Mouse (Mus musculus): ENCODE data around the gene Tmem178b. TPM values are rescaled to one million over a fixed set of nuclear protein-coding genes. Genes with fewer than 3 reads are reported as not detected.

The Tmem178b gene
- polyA plus RNA-seq, 1 experiment = not detected

DNA sequence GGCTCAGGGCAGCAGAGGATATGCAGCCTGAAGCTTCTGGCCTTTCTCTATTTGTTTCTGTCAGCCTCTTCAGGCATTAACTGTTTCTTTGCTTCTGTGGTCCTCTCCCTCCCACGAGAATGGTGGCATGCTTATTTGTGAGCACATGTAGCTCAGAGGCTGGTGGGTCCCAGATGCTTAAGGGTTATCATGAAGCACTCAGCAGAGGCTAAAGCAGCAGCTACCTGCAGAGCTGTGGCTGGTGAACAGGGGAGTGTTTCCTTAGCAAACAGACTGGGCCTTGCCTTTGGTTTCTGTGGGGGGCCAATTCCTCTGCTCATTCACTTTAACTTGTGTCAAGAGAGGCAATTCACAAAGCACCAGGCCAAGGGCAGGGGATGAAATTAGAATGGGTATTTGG is 203.0 kb downstream of the Tmem178b start:
- WGBS = 43% methylated on average over 1 of the region's 1 CpGs
- Histone ChIP-seq H3K4me3 (ENCODE audit: insufficient read depth, low read depth, low read length) (no peak overlapping the region), H3K4me1 (ENCODE audit: control insufficient read depth, insufficient read depth, low read length) (no peaks in the 10 kb centered on the region), H3K27ac (ENCODE audit: insufficient read depth, low read depth, low read length) (no peak overlapping the region)
- TF ChIP-seq CTCF (IDR thresholded peaks at IDR 0.05; ENCODE audit: insufficient read depth, low read depth, low read length) (no peak), POLR2A (IDR thresholded peaks at IDR 0.05; ENCODE audit: insufficient read depth, low read depth, low read length) (no peak)

GRCm38 (mm10) chr6:40076670-40077313 is 203.7 kb downstream of the Tmem178b start:
- WGBS = 89% methylated on average over 5 of the region's 5 CpGs

GRCm38 (mm10) chr6:40078353-40078752 is 205.3 kb downstream of the Tmem178b start:
- WGBS = 84% methylated on average over 3 of the region's 3 CpGs
- Histone ChIP-seq H3K27ac (ENCODE audit: insufficient read depth, low read depth, low read length) (no peak overlapping the region), H3K4me3 (ENCODE audit: insufficient read depth, low read depth, low read length) (no peak overlapping the region), H3K4me1 (ENCODE audit: control insufficient read depth, insufficient read depth, low read length) (no peaks in the 10 kb centered on the region)
- TF ChIP-seq POLR2A (IDR thresholded peaks at IDR 0.05; ENCODE audit: insufficient read depth, low read depth, low read length) (no peak), CTCF (IDR thresholded peaks at IDR 0.05; ENCODE audit: insufficient read depth, low read depth, low read length) (no peak)

More at GRCm38 (mm10) chr6:40076670-40077313, 203.7 kb downstream of the Tmem178b start:
- H3K27ac ChIP-seq (ENCODE audit: insufficient read depth, low read depth, low read length) = no peak overlapping the region
- TF ChIP-seq POLR2A (IDR thresholded peaks at IDR 0.05; ENCODE audit: insufficient read depth, low read depth, low read length) (no peak), CTCF (IDR thresholded peaks at IDR 0.05; ENCODE audit: insufficient read depth, low read depth, low read length) (no peak)
- H3K4me3 ChIP-seq (ENCODE audit: insufficient read depth, low read depth, low read length) = no peak overlapping the region
- no peaks in the 10 kb centered on the region for H3K4me1 ChIP-seq (ENCODE audit: control insufficient read depth, insufficient read depth, low read length)

DNA sequence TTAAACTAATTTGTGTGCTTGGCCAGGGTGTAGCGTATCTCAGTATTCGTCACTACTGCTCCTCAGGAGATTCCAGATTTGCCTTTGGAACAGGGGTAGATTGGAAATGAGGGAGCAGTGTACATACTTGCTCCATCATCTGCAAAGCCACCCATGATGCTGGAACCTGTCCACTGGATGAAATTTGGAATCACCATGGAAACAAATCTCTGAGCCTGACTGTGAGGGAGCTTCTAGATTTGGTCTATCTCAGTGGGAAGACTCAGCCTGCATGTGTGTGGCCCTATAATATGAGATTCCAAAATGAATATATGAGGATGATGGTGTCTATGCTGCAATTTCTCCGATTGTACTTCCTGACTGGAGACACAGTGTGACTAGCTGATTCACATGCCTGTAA is 210.7 kb downstream of the Tmem178b start:
- Histone ChIP-seq H3K4me3 (ENCODE audit: insufficient read depth, low read depth, low read length) (no peak overlapping the region), H3K4me1 (ENCODE audit: control insufficient read depth, insufficient read depth, low read length) (no peaks in the 10 kb centered on the region), H3K27ac (ENCODE audit: insufficient read depth, low read depth, low read length) (no peak overlapping the region)
- TF ChIP-seq POLR2A (IDR thresholded peaks at IDR 0.05; ENCODE audit: insufficient read depth, low read depth, low read length) = no peak
- TF ChIP-seq CTCF (IDR thresholded peaks at IDR 0.05; ENCODE audit: insufficient read depth, low read depth, low read length) = no peak
- 93% methylated on average over 3 of the region's 3 CpGs for WGBS

DNA sequence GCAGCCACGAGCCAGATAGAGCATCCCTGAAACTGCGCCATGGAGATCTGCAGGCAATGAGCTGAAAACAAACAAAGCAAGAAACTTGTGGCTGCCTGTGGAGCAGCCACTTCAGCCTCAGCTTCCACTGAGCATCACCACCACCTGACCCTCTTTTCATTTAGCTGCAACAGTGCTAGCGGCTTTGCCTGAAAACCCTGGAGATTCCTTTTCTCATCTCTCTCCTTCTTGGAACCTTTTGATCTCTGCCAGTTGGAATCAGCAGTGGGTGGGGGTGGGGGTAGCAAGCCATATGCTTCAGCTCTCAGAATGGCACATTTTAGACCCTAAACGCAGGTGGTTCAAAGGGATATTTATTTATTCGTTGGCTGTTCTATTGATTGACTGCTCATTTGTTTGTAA is 218.2 kb downstream of the Tmem178b start:
- no peak overlapping the region for H3K27ac ChIP-seq (ENCODE audit: insufficient read depth, low read depth, low read length)
- no peak overlapping the region for H3K4me3 ChIP-seq (ENCODE audit: insufficient read depth, low read depth, low read length)
- WGBS = 48% methylated on average over 5 of the region's 5 CpGs
- H3K4me1 ChIP-seq (ENCODE audit: control insufficient read depth, insufficient read depth, low read length) = 0 out of 2 replicates have a peak, but pooled peaks cover 2% of the 10 kb centered on the region
- no peak for TF ChIP-seq POLR2A (IDR thresholded peaks at IDR 0.05; ENCODE audit: insufficient read depth, low read depth, low read length)
- no peak for TF ChIP-seq CTCF (IDR thresholded peaks at IDR 0.05; ENCODE audit: insufficient read depth, low read depth, low read length)

DNA sequence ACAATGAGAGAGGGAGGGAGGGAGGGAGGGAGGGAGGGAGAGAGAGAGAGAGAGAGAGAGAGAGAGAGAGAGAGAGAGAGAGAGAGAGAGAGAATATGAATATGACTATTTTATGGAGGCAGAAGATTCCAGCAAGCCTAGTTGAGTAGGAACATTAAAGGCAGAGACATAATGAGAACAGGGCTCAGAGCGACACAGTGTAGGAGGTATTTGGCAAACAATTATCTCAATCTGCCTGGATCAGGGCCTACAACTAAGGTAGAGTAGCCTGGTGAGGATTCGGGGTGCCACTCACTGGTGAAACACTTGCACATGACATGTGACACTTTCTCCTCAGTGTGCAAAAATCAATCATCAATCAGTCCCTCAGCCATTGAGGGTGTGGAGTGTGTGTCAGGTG is 225.4 kb downstream of the Tmem178b start:
- Histone ChIP-seq H3K4me3 (ENCODE audit: insufficient read depth, low read depth, low read length) (no peak overlapping the region), H3K4me1 (ENCODE audit: control insufficient read depth, insufficient read depth, low read length) (no peaks in the 10 kb centered on the region), H3K27ac (ENCODE audit: insufficient read depth, low read depth, low read length) (no peak overlapping the region)
- WGBS = 87% methylated on average over 2 of the region's 2 CpGs
- no peak for TF ChIP-seq CTCF (IDR thresholded peaks at IDR 0.05; ENCODE audit: insufficient read depth, low read depth, low read length)
- no peak for TF ChIP-seq POLR2A (IDR thresholded peaks at IDR 0.05; ENCODE audit: insufficient read depth, low read depth, low read length)

DNA sequence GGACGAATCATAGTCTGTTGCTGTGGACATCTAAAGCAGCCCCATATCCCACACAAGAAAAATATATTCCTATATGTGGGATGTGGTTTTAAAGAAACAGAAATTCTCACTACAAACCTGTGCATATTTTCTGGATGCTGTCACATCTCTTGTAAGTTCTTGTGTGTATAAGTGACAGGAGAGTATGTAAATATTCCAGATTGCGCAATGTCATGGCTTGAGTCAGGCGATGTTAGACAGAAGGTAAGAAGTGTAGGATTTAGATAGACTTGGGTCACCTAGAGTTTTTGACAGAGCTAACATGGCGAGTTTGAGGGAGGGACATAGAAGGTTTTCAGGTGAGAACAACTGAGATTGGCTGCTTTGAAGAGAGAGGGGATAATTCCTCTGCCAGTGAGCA is 228.7 kb downstream of the Tmem178b start:
- WGBS = 94% methylated on average over 4 of the region's 4 CpGs

DNA sequence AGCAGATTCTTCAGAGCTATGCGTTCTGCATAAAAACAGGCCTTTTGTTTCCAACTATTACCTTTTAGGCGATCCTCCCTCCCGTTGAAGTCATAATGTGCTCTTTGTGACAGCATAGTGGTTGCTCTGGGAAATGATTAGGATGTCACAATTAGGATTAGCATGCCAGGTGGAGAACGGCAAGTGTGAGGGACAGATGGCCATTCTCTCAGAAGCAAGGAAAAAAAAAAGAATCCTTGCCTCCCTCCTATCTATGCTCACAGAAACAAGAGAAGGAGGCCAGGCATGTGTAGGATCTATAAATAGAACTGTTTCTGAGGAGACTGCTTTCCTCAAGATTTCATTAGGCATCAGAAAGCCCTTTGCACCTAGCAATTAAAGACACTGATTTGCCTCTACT is 229.8 kb downstream of the Tmem178b start:
- TF ChIP-seq CTCF (IDR thresholded peaks at IDR 0.05; ENCODE audit: insufficient read depth, low read depth, low read length) (no peak), POLR2A (IDR thresholded peaks at IDR 0.05; ENCODE audit: insufficient read depth, low read depth, low read length) (no peak)
- Histone ChIP-seq H3K4me1 (ENCODE audit: control insufficient read depth, insufficient read depth, low read length) (no peaks in the 10 kb centered on the region), H3K4me3 (ENCODE audit: insufficient read depth, low read depth, low read length) (no peak overlapping the region), H3K27ac (ENCODE audit: insufficient read depth, low read depth, low read length) (no peak overlapping the region)
- 52% methylated on average over 4 of the region's 4 CpGs for WGBS

More for the DNA sequence above, 228.7 kb downstream of the Tmem178b start:
- TF ChIP-seq CTCF (IDR thresholded peaks at IDR 0.05; ENCODE audit: insufficient read depth, low read depth, low read length) (no peak), POLR2A (IDR thresholded peaks at IDR 0.05; ENCODE audit: insufficient read depth, low read depth, low read length) (no peak)
- Histone ChIP-seq H3K4me3 (ENCODE audit: insufficient read depth, low read depth, low read length) (no peak overlapping the region), H3K27ac (ENCODE audit: insufficient read depth, low read depth, low read length) (no peak overlapping the region), H3K4me1 (ENCODE audit: control insufficient read depth, insufficient read depth, low read length) (no peaks in the 10 kb centered on the region)

GRCm38 (mm10) chr6:40110029-40110428 is 237.0 kb downstream of the Tmem178b start:
- Histone ChIP-seq H3K4me3 (ENCODE audit: insufficient read depth, low read depth, low read length) (no peak overlapping the region), H3K4me1 (ENCODE audit: control insufficient read depth, insufficient read depth, low read length) (peaks cover 4% of the 10 kb centered on the region; the same call in 1 of the 2 replicates), H3K27ac (ENCODE audit: insufficient read depth, low read depth, low read length) (no peak overlapping the region)
- WGBS = 89% methylated on average over 5 of the region's 5 CpGs
- TF ChIP-seq CTCF (IDR thresholded peaks at IDR 0.05; ENCODE audit: insufficient read depth, low read depth, low read length) = no peak
- TF ChIP-seq POLR2A (IDR thresholded peaks at IDR 0.05; ENCODE audit: insufficient read depth, low read depth, low read length) = no peak

All from olfactory bulb, adult 2 months (tissue).